Mouse (Mus musculus) kidney, adult 2 months (tissue): ENCODE measurements around the gene Fbxw5.

Experiments
- CTCF ChIP-seq: fragments of 200-500 bp; conservative IDR thresholded peaks from 2 replicates; pipeline ENCODE4 v1.5.1; 2011; ENCODE audit warnings: low read depth, mild to moderate bottlenecking, control low read depth, low read length, moderate library complexity, mixed read lengths; ENCODE audit not compliant: insufficient read depth, insufficient read length
- POLR2A ChIP-seq: fragments of 200-500 bp; IDR thresholded peaks from one replicate; pipeline ENCODE4 v1.6.1; 2011; ENCODE audit warnings: low read depth, low read length, control low read depth

GRCm38 (mm10) chr2:25480541-25480940 lies 20.0 kb upstream of the Fbxw5 start:
- TF ChIP-seq POLR2A (no peak), CTCF (no peak)
